ENCODE assay signal across 7 mouse cellular contexts in the genomic region with DNA sequence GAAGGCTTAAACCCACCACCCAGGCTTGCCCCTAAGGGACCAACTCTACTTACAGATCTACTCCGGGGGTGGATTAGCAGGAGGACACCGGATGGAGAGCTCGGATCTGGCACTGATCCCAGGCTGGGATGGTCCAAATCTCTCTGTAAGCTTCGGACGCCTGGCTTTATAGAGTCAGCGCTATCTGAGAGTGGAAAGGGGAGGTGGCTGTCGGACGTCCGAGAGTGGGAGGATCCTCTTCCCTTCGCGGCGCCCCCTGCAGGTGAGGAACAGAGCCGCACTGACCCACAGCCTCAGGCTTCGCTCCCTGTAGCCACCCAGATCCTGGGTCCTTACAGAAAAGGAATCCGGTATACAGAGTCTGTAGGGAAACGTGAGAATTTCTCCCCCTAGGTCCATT. TPM values are rescaled to one million over a fixed set of nuclear protein-coding genes. Genes with fewer than 3 reads are reported as not detected.
DNase-seq lines count a peak whose midpoint lies in the region; ATAC-seq and TF ChIP-seq lines count a peak whose summit lies in the region.

A gene (minus strand): TSS at position 150 of the 400 bp plus-strand sequence.

- H3K36me3 ChIP-seq in forebrain, embryonic 16.5 days (ENCODE audit: control insufficient read depth, insufficient read depth): no peaks in the 10 kb centered on the region
- no peaks in the 10 kb centered on the region for H3K36me3 ChIP-seq in limb, embryonic 10.5 days
- no peaks in the 10 kb centered on the region for H3K36me3 ChIP-seq in midbrain, embryonic 10.5 days

- H3K27ac ChIP-seq in cerebellum, adult 2 months (ENCODE audit: insufficient read depth, low read length): no peak within 1 kb of the TSS
- H3K27ac ChIP-seq in forebrain, embryonic 16.5 days (ENCODE audit: low read length): no peak within 1 kb of the TSS
- no peak within 1 kb of the TSS for H3K27ac ChIP-seq in limb, embryonic 10.5 days
- H3K27ac ChIP-seq in midbrain, embryonic 10.5 days (replicated peaks): no peak within 1 kb of the TSS; the same call in 1 of the 2 replicates

- no peaks in the 10 kb centered on the region for H3K9me3 ChIP-seq in forebrain, embryonic 16.5 days (ENCODE audit: control insufficient read depth, low read length)
- no peaks in the 10 kb centered on the region for H3K9me3 ChIP-seq in limb, embryonic 10.5 days (replicated peaks)
- H3K9me3 ChIP-seq in midbrain, embryonic 10.5 days (replicated peaks): no peaks in the 10 kb centered on the region

- H3K4me2 ChIP-seq in forebrain, embryonic 16.5 days (ENCODE audit: low read length): peak within 1 kb of the TSS; percentile 57

- 0 out of 2 replicates have a peak, but pooled peaks have one; percentile 20 for TF ChIP-seq CTCF in cerebellum, adult 2 months (IDR thresholded peaks at IDR 0.05; ENCODE audit: borderline replicate concordance, insufficient read depth, low read depth, low read length)

- TF ChIP-seq POLR2A in cerebellum, adult 2 months (IDR thresholded peaks at IDR 0.05; ENCODE audit: borderline replicate concordance, insufficient read depth, low read length): no peak

- WGBS in cerebellum, adult 2 months: under 1% methylated on average over 16 of the region's 16 CpGs
- WGBS in forebrain, embryonic 16.5 days: 3% methylated on average over 16 of the region's 16 CpGs
- WGBS in limb, embryonic 10.5 days: 6% methylated on average over 16 of the region's 16 CpGs
- WGBS in midbrain, embryonic 10.5 days: 6% methylated on average over 16 of the region's 16 CpGs

- H3K4me3 ChIP-seq in cerebellum, adult 2 months (replicated peaks; ENCODE audit: insufficient read depth, low read depth, low read length): peak within 1 kb of the TSS; percentile 18
- peak within 1 kb of the TSS; percentile 33 for H3K4me3 ChIP-seq in forebrain, embryonic 16.5 days (replicated peaks; ENCODE audit: low read length)
- peak within 1 kb of the TSS; percentile 34 for H3K4me3 ChIP-seq in limb, embryonic 10.5 days
- peak within 1 kb of the TSS; percentile 42 for H3K4me3 ChIP-seq in midbrain, embryonic 10.5 days

- DNase-seq in ZHBTc4 (ENCODE audit: low read depth, low spot score): peak; percentile 93
- peak; percentile 21 to 33 for DNase-seq in cerebellum, adult 2 months
- peak; percentile 78 for DNase-seq in limb, embryonic 10.5 days (ENCODE audit: low spot score)
- peak; percentile 67 for DNase-seq in midbrain, embryonic 10.5 days (ENCODE audit: low spot score)
- DNase-seq in spleen, adult 18-20 months: peak; percentile 13 to 35

- peak within 1 kb of the TSS; percentile 39 for H3K9ac ChIP-seq in forebrain, embryonic 16.5 days (replicated peaks; ENCODE audit: low read depth, low read length)

- H3K27me3 ChIP-seq in cerebellum, adult 2 months (ENCODE audit: control insufficient read depth, insufficient read depth, low read length): no peaks in the 10 kb centered on the region
- H3K27me3 ChIP-seq in forebrain, embryonic 16.5 days (replicated peaks; ENCODE audit: control insufficient read depth, insufficient read depth, low read length): no peaks in the 10 kb centered on the region
- H3K27me3 ChIP-seq in limb, embryonic 10.5 days (ENCODE audit: low read depth, poor library complexity, severe bottlenecking): peaks cover 38% of the 10 kb centered on the region
- H3K27me3 ChIP-seq in midbrain, embryonic 10.5 days (ENCODE audit: low read depth, poor library complexity, severe bottlenecking): peaks cover 36% of the 10 kb centered on the region

- peaks cover 5% of the 10 kb centered on the region; the same call in 1 of the 2 replicates for H3K4me1 ChIP-seq in cerebellum, adult 2 months (ENCODE audit: control insufficient read depth, insufficient read depth, low read length)
- H3K4me1 ChIP-seq in forebrain, embryonic 16.5 days (replicated peaks; ENCODE audit: control insufficient read depth, insufficient read depth, low read length): peaks cover 13% of the 10 kb centered on the region
- peaks cover 10% of the 10 kb centered on the region for H3K4me1 ChIP-seq in limb, embryonic 10.5 days
- H3K4me1 ChIP-seq in midbrain, embryonic 10.5 days: peaks cover 7% of the 10 kb centered on the region; the same call in 1 of the 2 replicates

- ATAC-seq in forebrain, embryonic 16.5 days: 0 out of 2 replicates have a peak, but pooled peaks have one; percentile 26
- peak; percentile 61 to 72 for ATAC-seq in hematopoietic stem cell, adult 5-6 weeks (replicated peaks in 1 of 2; ENCODE audit: insufficient read depth in 1 of 2, low FRiP score in 2 of 2, low TSS enrichment in 1 of 2, low read depth in 1 of 2, poor library complexity in 2 of 2, severe bottlenecking in 2 of 2)

RNA-seq across cellular contexts. Expression of the gene that starts here (rescaled TPM):
- polyA plus RNA-seq in cerebellum, adult 2 months (2012; rRNA removed): 4.3 and 5.3 TPM in 2 replicates
- polyA plus RNA-seq in forebrain, embryonic 16.5 days (2015; fragmentation: Nextera tagmentation; extraction: Ambion mirVana): 0.43 and 0.56 TPM in 2 replicates
- not detected in 2 replicates for total RNA-seq in hematopoietic stem cell, adult 5-6 weeks (2017)
- polyA plus RNA-seq in limb, embryonic 10.5 days (2016; fragmentation: Nextera tagmentation; extraction: Ambion mirVana): 0.03 and 0.09 TPM in 2 replicates
- 0.02 and 0.21 TPM in 2 replicates for polyA plus RNA-seq in midbrain, embryonic 10.5 days (2016; fragmentation: Nextera tagmentation; extraction: Ambion mirVana)

Comparison
In these comparisons a context has a peak if more than half of its experiments do, and no peak if none do; other contexts are left out.
1. Peak in ATAC-seq, H3K4me3 ChIP-seq, H3K9ac ChIP-seq and H3K4me2 ChIP-seq in forebrain, embryonic 16.5 days; RNA of the gene not detected or under 1 TPM.
2. Peak in ATAC-seq in hematopoietic stem cell, adult 5-6 weeks; RNA of the gene not detected or under 1 TPM.
3. Peak in DNase-seq and H3K4me3 ChIP-seq in limb, embryonic 10.5 days; RNA of the gene not detected or under 1 TPM.
4. Peak in DNase-seq and H3K4me3 ChIP-seq in midbrain, embryonic 10.5 days; RNA of the gene not detected or under 1 TPM.
5. DNase-seq: peak in every context shown above with its lines; median percentile 93 in ZHBTc4; 78 in limb, embryonic 10.5 days; 67 in midbrain, embryonic 10.5 days; 27 in cerebellum, adult 2 months; 24 in spleen, adult 18-20 months.